Mouse (Mus musculus) liver, postnatal 0 days (tissue): ENCODE data around the gene Pradc1.
A peak's percentile ranks its signal among the peaks of the same experiment; 100 is the strongest.

ENCODE experiments used
- CTCF ChIP-seq: sonication (generic); IDR thresholded peaks from 2 replicates; pipeline ENCODE4 v1.5.1; 2016; ENCODE audit warnings: antibody characterized with exemption, low read depth
- EP300 ChIP-seq: IDR thresholded peaks from 2 replicates; pipeline ENCODE4 v1.6.1; 2016; ENCODE audit warnings: antibody characterized with exemption, low read depth, mild to moderate bottlenecking

GRCm38 (mm10) chr6:85465381-85465780, 13.6 kb upstream of the Pradc1 start:
- TF ChIP-seq CTCF (peak; percentile 43), EP300 (no peak)
